Mouse (Mus musculus) embryo, embryonic 10.5 days (tissue): ENCODE results near the gene Plcd1.

Source experiments
- DNase-seq: peaks from one replicate; pipeline ENCODE4 v3.0.0-alpha.2; 2015; ENCODE audit warnings: low spot score

Gene Plcd1

GRCm38 (mm10) chr9:119025263-119025662 lies 68.0 kb downstream of the Plcd1 start:
- no peak for DNase-seq

GRCm38 (mm10) chr9:119021731-119022130 lies 71.6 kb downstream of the Plcd1 start:
- DNase-seq: no peak
